Mouse (Mus musculus) left cerebral cortex, adult 9 months (tissue): Measurements from ENCODE around the gene Xrra1.
A peak's percentile ranks its signal among the peaks of the same experiment; 100 is the strongest.
"Not testable (repeated sequence)": the region's sequence is repeated elsewhere in the genome, so short reads cannot be mapped to it uniquely, and the experiment has no call there.

Experiments
- DNase-seq, 2 experiments: peaks; one replicate each; pipeline ENCODE4 v3.0.0; 2022; ENCODE audit warnings: low spot score in 2 of 2

Gene Xrra1

GRCm38 (mm10) chr7:99953442-99954098 is 94.7 kb downstream of the Xrra1 start:
- peak; percentile 85 for DNase-seq

- DNase-seq: no peak
Measured at GRCm38 (mm10) chr7:99954212-99954611, 95.3 kb downstream of the Xrra1 start.

GRCm38 (mm10) chr7:99956095-99956494 is 97.2 kb downstream of the Xrra1 start:
- DNase-seq: no peak

GRCm38 (mm10) chr7:99957226-99957965 is 98.5 kb downstream of the Xrra1 start:
- no peak for DNase-seq

GRCm38 (mm10) chr7:99960571-99960970 is 101.7 kb downstream of the Xrra1 start:
- not testable (repeated sequence) for DNase-seq

GRCm38 (mm10) chr7:99961518-99961917 is 102.6 kb downstream of the Xrra1 start:
- no peak for DNase-seq

GRCm38 (mm10) chr7:99962536-99963236 is 103.8 kb downstream of the Xrra1 start:
- no peak for DNase-seq

- no peak for DNase-seq
Measured at GRCm38 (mm10) chr7:99963237-99963860, 104.4 kb downstream of the Xrra1 start.

- peak in 1 of 2 experiments; percentile 71 for DNase-seq
Measured at GRCm38 (mm10) chr7:99965020-99965841, 106.3 kb downstream of the Xrra1 start.

GRCm38 (mm10) chr7:99966011-99966721 is 107.2 kb downstream of the Xrra1 start:
- no peak for DNase-seq
